Mouse (Mus musculus): ENCODE measurements around the gene Scamp2. TPM values are rescaled to one million over a fixed set of nuclear protein-coding genes. Genes with fewer than 3 reads are reported as not detected.
A peak's percentile ranks its signal among the peaks of the same experiment; 100 is the strongest.

Scamp2 gene
- polyA plus RNA-seq, 2 experiments = 13.9 to 21.1 TPM

DNA sequence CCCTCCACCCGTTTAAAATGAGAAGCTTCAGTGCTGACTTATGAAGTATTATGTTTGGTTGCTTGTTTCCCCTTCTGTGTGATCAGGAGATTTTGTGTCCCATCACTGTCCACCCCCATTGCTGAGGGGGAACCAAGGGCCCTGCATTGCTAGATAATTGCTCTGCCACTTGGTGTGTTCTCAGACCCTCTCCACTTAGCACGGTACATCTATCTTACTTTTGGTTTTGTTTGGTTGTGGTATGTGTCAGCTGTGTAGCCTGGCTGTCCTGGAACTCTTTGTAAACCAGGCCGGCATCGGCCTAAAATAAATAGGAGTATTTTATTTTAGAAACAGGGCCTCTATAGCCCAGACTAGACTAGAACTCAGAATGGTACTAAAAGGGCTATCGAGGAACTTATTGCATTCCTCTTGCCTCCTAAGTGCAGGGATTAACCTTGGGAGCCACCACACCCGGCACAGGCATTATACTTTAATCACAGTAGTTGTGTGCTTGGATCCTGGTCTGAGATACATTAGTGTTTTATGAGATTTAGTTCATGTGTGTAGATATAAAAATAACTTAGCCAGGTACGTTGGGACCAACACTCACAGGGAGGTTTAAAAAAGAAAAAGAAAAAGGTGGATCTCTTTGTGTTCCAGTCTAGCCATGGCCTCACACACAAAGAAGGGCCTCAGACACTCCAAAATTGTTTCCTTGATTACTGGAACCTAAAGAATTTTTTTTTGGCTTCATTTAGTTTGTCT, 38.5 kb upstream of the Scamp2 start:
- WGBS (ENCODE audit: insufficient replicate concordance) = 32% methylated on average over 7 of the region's 7 CpGs
- H3K9me3 ChIP-seq (ENCODE audit: control insufficient read depth, low read length) = no peaks in the 10 kb centered on the region
- H3K27me3 ChIP-seq (ENCODE audit: control insufficient read depth, insufficient read depth, low read length) = no peaks in the 10 kb centered on the region
- peak overlapping the region; percentile 77 to 79 for H3K4me3 ChIP-seq (ENCODE audit: insufficient read depth in 1 of 2, low read depth in 2 of 2, low read length in 2 of 2)
- ATAC-seq (ENCODE audit: insufficient read depth) (no peak), DNase-seq (ENCODE audit: low read depth in 3 of 3, low spot score in 3 of 3) (no peak)
- H3K9ac ChIP-seq (replicated peaks) = peak overlapping the region; percentile 86
- H3K4me1 ChIP-seq (replicated peaks; ENCODE audit: control insufficient read depth in 2 of 2, insufficient read depth in 2 of 2, low read length in 1 of 2) = peaks cover 12 to 26% of the 10 kb centered on the region in 2 experiments
- no peaks in the 10 kb centered on the region for H3K36me3 ChIP-seq (replicated peaks; ENCODE audit: control insufficient read depth, insufficient read depth, low read depth)
- H3K4me2 ChIP-seq (ENCODE audit: low read depth) = peak overlapping the region; percentile 92
- TF ChIP-seq CTCF (IDR thresholded peaks at IDR 0.05; ENCODE audit: low read depth) = no peak
- no peak for TF ChIP-seq EP300 (IDR thresholded peaks at IDR 0.05; ENCODE audit: low read depth)
- H3K27ac ChIP-seq = peak overlapping the region; percentile 2

DNA sequence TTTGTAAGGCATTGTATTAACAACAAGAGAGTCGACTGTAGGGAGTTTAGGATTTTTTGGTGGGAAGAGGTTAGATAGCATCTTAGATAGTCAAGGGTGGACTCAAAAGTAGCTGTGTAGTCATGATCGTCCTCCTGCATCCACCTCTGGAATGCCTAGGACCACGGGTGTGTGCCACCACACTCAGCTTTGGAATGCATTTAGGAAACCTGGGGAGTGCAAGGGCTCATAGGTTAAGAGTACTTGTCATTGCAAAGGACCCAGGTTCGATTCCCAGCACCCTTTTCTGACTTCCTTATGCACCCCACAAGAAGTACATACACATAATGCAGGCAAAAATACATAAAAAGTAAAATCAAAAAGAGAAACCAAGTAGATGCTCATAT, 37.9 kb upstream of the Scamp2 start:
- no peak for TF ChIP-seq EP300 (IDR thresholded peaks at IDR 0.05; ENCODE audit: low read depth)
- TF ChIP-seq CTCF (IDR thresholded peaks at IDR 0.05; ENCODE audit: low read depth) = no peak
- peak overlapping the region; percentile 92 for H3K4me2 ChIP-seq (ENCODE audit: low read depth)
- H3K9me3 ChIP-seq (ENCODE audit: control insufficient read depth, low read length) = no peaks in the 10 kb centered on the region
- no peak for ATAC-seq (ENCODE audit: insufficient read depth)
- WGBS (ENCODE audit: insufficient replicate concordance) = 55% methylated on average over 4 of the region's 4 CpGs
- H3K4me1 ChIP-seq (replicated peaks; ENCODE audit: control insufficient read depth in 2 of 2, insufficient read depth in 2 of 2, low read length in 1 of 2) = peaks cover 12 to 26% of the 10 kb centered on the region in 2 experiments
- H3K4me3 ChIP-seq (ENCODE audit: insufficient read depth in 1 of 2, low read depth in 2 of 2, low read length in 2 of 2) = peak overlapping the region in 1 of 2 experiments; percentile 79; a peak in 3 of 4 replicates
- no peaks in the 10 kb centered on the region for H3K36me3 ChIP-seq (replicated peaks; ENCODE audit: control insufficient read depth, insufficient read depth, low read depth)
- H3K27ac ChIP-seq = no peak overlapping the region
- no peak for DNase-seq (ENCODE audit: low read depth in 3 of 3, low spot score in 3 of 3)
- H3K9ac ChIP-seq (replicated peaks) = peak overlapping the region; percentile 86
- H3K27me3 ChIP-seq (ENCODE audit: control insufficient read depth, insufficient read depth, low read length) = no peaks in the 10 kb centered on the region

DNA sequence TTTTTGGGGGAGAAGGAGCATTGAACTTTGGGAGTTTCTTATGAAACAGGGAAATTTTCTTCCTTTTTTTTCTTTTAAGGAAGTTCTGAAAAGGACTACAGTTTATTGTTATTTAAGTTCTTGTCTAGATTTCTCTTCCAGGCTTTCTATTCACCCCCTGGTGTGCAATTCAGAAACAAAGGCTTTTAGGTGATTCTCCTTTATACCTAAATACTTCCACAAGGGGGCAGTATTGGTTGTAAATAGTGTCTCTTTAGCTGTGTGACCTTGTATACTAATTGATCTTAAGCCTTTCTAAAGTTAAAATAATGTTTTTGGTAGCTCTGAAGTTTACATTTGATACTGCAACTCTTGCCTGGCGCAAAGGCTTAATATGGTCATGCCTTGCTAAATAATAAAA, 37.0 kb upstream of the Scamp2 start:
- WGBS (ENCODE audit: insufficient replicate concordance) = 46% methylated on average over 1 of the region's 1 CpGs

DNA sequence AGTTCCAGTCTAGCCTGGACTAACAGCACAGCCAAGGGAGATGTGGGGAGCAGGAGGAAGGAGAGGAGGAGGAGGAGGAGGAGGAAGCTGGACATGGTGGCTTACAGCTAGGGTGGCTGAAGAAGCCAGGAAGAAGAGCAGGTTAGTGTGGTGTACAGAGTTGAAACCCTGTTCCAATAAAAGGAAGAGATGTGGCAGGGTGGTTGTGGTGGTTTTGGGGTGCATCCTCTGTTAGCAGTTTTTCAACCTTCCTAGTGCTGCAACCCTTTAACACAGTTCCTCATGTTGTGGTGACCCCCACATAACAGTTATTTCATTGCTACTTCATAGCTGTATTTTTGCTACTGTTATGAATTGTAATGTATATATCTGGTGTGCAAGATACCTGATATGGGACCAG, 36.3 kb upstream of the Scamp2 start:
- H3K27me3 ChIP-seq (ENCODE audit: control insufficient read depth, insufficient read depth, low read length) = no peaks in the 10 kb centered on the region
- peaks cover 6% of the 10 kb centered on the region for H3K36me3 ChIP-seq (replicated peaks; ENCODE audit: control insufficient read depth, insufficient read depth, low read depth)
- TF ChIP-seq CTCF (IDR thresholded peaks at IDR 0.05; ENCODE audit: low read depth) (no peak), EP300 (IDR thresholded peaks at IDR 0.05; ENCODE audit: low read depth) (no peak)

More for the DNA sequence above, 37.0 kb upstream of the Scamp2 start:
- no peak for ATAC-seq (ENCODE audit: insufficient read depth)
- Histone ChIP-seq H3K4me1 (replicated peaks; ENCODE audit: control insufficient read depth in 2 of 2, insufficient read depth in 2 of 2, low read length in 1 of 2) (peaks cover 12 to 26% of the 10 kb centered on the region in 2 experiments), H3K27ac (no peak overlapping the region), H3K9ac (replicated peaks) (no peak overlapping the region), H3K36me3 (replicated peaks; ENCODE audit: control insufficient read depth, insufficient read depth, low read depth) (no peaks in the 10 kb centered on the region), H3K4me3 (ENCODE audit: insufficient read depth in 1 of 2, low read depth in 2 of 2, low read length in 2 of 2) (no peak overlapping the region), H3K9me3 (ENCODE audit: control insufficient read depth, low read length) (no peaks in the 10 kb centered on the region), H3K4me2 (ENCODE audit: low read depth) (no peak overlapping the region), H3K27me3 (ENCODE audit: control insufficient read depth, insufficient read depth, low read length) (no peaks in the 10 kb centered on the region)
- TF ChIP-seq EP300 (IDR thresholded peaks at IDR 0.05; ENCODE audit: low read depth) = no peak
- peak; percentile 54; the same call in 1 of the 2 replicates for TF ChIP-seq CTCF (IDR thresholded peaks at IDR 0.05; ENCODE audit: low read depth)
- DNase-seq (ENCODE audit: low read depth in 3 of 3, low spot score in 3 of 3) = peak; percentile 54 to 74 (median 57)

DNA sequence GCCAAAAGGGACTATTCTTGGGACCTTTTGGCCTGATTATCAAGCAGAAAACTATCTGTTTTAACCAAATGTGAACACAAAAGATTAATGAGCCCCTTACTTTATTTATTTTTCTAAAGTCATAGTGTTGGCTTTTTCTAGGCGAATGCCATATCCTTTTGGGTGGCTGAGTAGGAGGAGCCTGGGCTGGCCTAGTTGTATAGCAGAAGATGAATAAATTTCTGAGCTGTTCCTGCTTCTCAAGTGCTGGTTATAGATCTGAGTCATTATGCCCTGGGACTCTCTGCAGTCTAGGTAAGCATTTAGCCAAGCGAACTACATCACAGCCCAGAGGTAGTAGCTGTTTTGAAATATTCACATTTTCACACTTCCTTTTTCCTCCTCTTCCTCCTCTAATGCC, 35.2 kb upstream of the Scamp2 start:
- Histone ChIP-seq H3K4me1 (replicated peaks; ENCODE audit: control insufficient read depth in 2 of 2, insufficient read depth in 2 of 2, low read length in 1 of 2) (peaks cover 12 to 23% of the 10 kb centered on the region in 2 experiments), H3K27ac (no peak overlapping the region)

More for the DNA sequence above, 36.3 kb upstream of the Scamp2 start:
- H3K9me3 ChIP-seq (ENCODE audit: control insufficient read depth, low read length) = no peaks in the 10 kb centered on the region
- H3K4me1 ChIP-seq (replicated peaks; ENCODE audit: control insufficient read depth in 2 of 2, insufficient read depth in 2 of 2, low read length in 1 of 2) = peaks cover 12 to 26% of the 10 kb centered on the region in 2 experiments
- no peak for ATAC-seq (ENCODE audit: insufficient read depth)
- DNase-seq (ENCODE audit: low read depth in 3 of 3, low spot score in 3 of 3) = no peak
- H3K4me3 ChIP-seq (ENCODE audit: insufficient read depth in 1 of 2, low read depth in 2 of 2, low read length in 2 of 2) = no peak overlapping the region
- no peak overlapping the region for H3K27ac ChIP-seq
- H3K9ac ChIP-seq (replicated peaks) = no peak overlapping the region
- no peak overlapping the region; the same call in 1 of the 2 replicates for H3K4me2 ChIP-seq (ENCODE audit: low read depth)

More for the DNA sequence above, 35.2 kb upstream of the Scamp2 start:
- DNase-seq (ENCODE audit: low read depth in 3 of 3, low spot score in 3 of 3) (no peak), ATAC-seq (ENCODE audit: insufficient read depth) (no peak)
- 60% methylated on average over 2 of the region's 2 CpGs for WGBS (ENCODE audit: insufficient replicate concordance)
- Histone ChIP-seq H3K9ac (replicated peaks) (no peak overlapping the region), H3K4me2 (ENCODE audit: low read depth) (no peak overlapping the region), H3K4me3 (ENCODE audit: insufficient read depth in 1 of 2, low read depth in 2 of 2, low read length in 2 of 2) (no peak overlapping the region), H3K27me3 (ENCODE audit: control insufficient read depth, insufficient read depth, low read length) (no peaks in the 10 kb centered on the region), H3K9me3 (ENCODE audit: control insufficient read depth, low read length) (no peaks in the 10 kb centered on the region), H3K36me3 (replicated peaks; ENCODE audit: control insufficient read depth, insufficient read depth, low read depth) (peaks cover 11% of the 10 kb centered on the region)
- no peak for TF ChIP-seq EP300 (IDR thresholded peaks at IDR 0.05; ENCODE audit: low read depth)
- no peak for TF ChIP-seq CTCF (IDR thresholded peaks at IDR 0.05; ENCODE audit: low read depth)

Measured in liver, embryonic 14.5 days (tissue).